Comparison of ENCODE assay signal across 8 mouse cellular contexts in the genomic region with DNA sequence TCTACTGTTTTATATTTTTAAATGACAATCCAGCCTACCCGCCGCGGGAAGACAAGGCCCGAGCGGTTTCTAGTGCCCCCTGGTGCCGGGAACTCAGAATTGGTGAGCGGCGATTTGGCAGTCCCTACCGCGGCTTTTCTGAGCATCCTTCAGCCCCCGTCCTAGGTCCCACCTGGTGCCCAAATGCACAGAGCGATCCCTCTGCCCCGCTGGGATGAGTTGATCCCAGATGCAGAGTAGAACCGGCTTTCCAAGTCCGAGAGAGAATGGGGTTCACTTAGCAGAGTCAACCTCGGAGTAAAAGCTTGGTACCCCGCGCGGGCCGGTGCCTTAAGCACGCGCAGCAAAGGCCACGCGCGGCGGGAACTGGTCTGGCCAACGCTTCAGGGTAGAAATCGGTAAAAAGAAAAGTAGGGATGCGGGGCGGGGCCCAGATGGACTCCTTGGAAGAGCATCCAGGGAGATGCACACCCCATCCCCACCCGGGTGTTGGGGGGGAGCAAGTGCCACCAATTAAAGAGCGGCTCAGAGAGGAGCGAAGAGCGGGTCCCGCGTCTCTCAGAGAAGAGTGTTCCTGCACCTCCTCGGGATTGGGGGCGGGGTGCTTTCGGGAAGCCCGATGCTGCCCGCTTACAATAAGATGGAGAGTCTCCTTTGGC. TPM values are rescaled to one million over a fixed set of nuclear protein-coding genes. Genes with fewer than 3 reads are reported as not detected.
DNase-seq lines count a peak whose midpoint lies in the region; ATAC-seq and TF ChIP-seq lines count a peak whose summit lies in the region.

No protein-coding gene starts in this region.

- TF ChIP-seq CTCF in MEL (IDR thresholded peaks at IDR 0.05 in 2 of 3, conservative IDR thresholded peaks at IDR 0.05 in 1 of 3; ENCODE audit: control insufficient read depth in 1 of 3, insufficient read depth in 1 of 3, low read depth in 2 of 3, low read length in 3 of 3, poor library complexity in 1 of 3, severe bottlenecking in 1 of 3) = peak in 1 of 3 experiments; percentile 26; a peak in 1 of 6 replicates
- peak; percentile 76 for TF ChIP-seq CTCF in lung, embryonic 14.5 days (IDR thresholded peaks at IDR 0.05; ENCODE audit: low read depth)

- H3K4me3 ChIP-seq in MEL (ENCODE audit: control insufficient read depth in 1 of 2, insufficient read depth in 1 of 2, low read depth in 2 of 2, low read length in 2 of 2) = no peak overlapping the region
- peak overlapping the region; percentile 41 for H3K4me3 ChIP-seq in forebrain, embryonic 12.5 days (replicated peaks)
- peak overlapping the region; percentile 51 for H3K4me3 ChIP-seq in heart, embryonic 15.5 days
- H3K4me3 ChIP-seq in lung, embryonic 14.5 days (ENCODE audit: low read depth, low read length) = peak overlapping the region; percentile 43

- no peaks in the 10 kb centered on the region for H3K27me3 ChIP-seq in MEL (ENCODE audit: control insufficient read depth in 1 of 2, insufficient read depth in 2 of 2, low read length in 2 of 2)
- peaks cover 99% of the 10 kb centered on the region for H3K27me3 ChIP-seq in forebrain, embryonic 12.5 days
- peaks cover 97% of the 10 kb centered on the region for H3K27me3 ChIP-seq in heart, embryonic 15.5 days
- peaks cover 99% of the 10 kb centered on the region for H3K27me3 ChIP-seq in lung, embryonic 14.5 days (ENCODE audit: insufficient read depth, low read length)

- H3K9me3 ChIP-seq in MEL (replicated peaks; ENCODE audit: insufficient read depth, low read length) = no peaks in the 10 kb centered on the region
- H3K9me3 ChIP-seq in forebrain, embryonic 12.5 days = no peaks in the 10 kb centered on the region
- no peaks in the 10 kb centered on the region for H3K9me3 ChIP-seq in heart, embryonic 15.5 days (replicated peaks)
- H3K9me3 ChIP-seq in lung, embryonic 14.5 days (ENCODE audit: low read depth, low read length) = no peaks in the 10 kb centered on the region

- under 1% methylated on average over 41 of the region's 41 CpGs for WGBS in forebrain, embryonic 12.5 days
- under 1% methylated on average over 41 of the region's 41 CpGs for WGBS in heart, embryonic 15.5 days
- under 1% methylated on average over 41 of the region's 41 CpGs for WGBS in lung, embryonic 14.5 days

- TF ChIP-seq POLR2A in MEL (IDR thresholded peaks at IDR 0.05; ENCODE audit: control insufficient read depth in 1 of 2, insufficient read depth in 1 of 2, low read depth in 1 of 2, low read length in 2 of 2, poor library complexity in 1 of 2) = no peak

- H3K4me1 ChIP-seq in MEL (ENCODE audit: control insufficient read depth in 1 of 2, insufficient read depth in 2 of 2, low read length in 2 of 2) = no peaks in the 10 kb centered on the region
- peaks cover 45% of the 10 kb centered on the region for H3K4me1 ChIP-seq in forebrain, embryonic 12.5 days
- H3K4me1 ChIP-seq in heart, embryonic 15.5 days (replicated peaks) = peaks cover 47% of the 10 kb centered on the region
- H3K4me1 ChIP-seq in lung, embryonic 14.5 days (ENCODE audit: insufficient read depth) = no peaks in the 10 kb centered on the region

- H3K9ac ChIP-seq in MEL (ENCODE audit: control insufficient read depth, low read depth, low read length, poor library complexity, severe bottlenecking) = no peak overlapping the region
- H3K9ac ChIP-seq in forebrain, embryonic 12.5 days = peak overlapping the region; percentile 40
- no peak overlapping the region for H3K9ac ChIP-seq in heart, embryonic 15.5 days
- peak overlapping the region; percentile 11; the same call in 1 of the 2 replicates for H3K9ac ChIP-seq in lung, embryonic 14.5 days

- H3K79me2 ChIP-seq in MEL (ENCODE audit: control insufficient read depth, insufficient read depth, low read length, poor library complexity) = no peaks in the 10 kb centered on the region

- TF ChIP-seq EP300 in MEL (IDR thresholded peaks at IDR 0.05; ENCODE audit: low read depth in 1 of 2, low read length in 2 of 2) = no peak

- no peak overlapping the region for H3K27ac ChIP-seq in MEL (ENCODE audit: control insufficient read depth, low read depth, low read length)
- no peak overlapping the region for H3K27ac ChIP-seq in forebrain, embryonic 12.5 days
- H3K27ac ChIP-seq in heart, embryonic 15.5 days = no peak overlapping the region
- no peak overlapping the region for H3K27ac ChIP-seq in lung, embryonic 14.5 days (ENCODE audit: low read depth)

- ATAC-seq in forebrain, embryonic 12.5 days (ENCODE audit: low FRiP score) = peak; percentile 73
- ATAC-seq in heart, embryonic 15.5 days (replicated peaks; ENCODE audit: insufficient number of reproducible peaks, insufficient read depth, low FRiP score, low read depth) = no peak
- ATAC-seq in lung, embryonic 14.5 days (ENCODE audit: insufficient read depth) = peak; percentile 44
- no peak for ATAC-seq in erythroblast, adult 5-6 weeks (replicated peaks; ENCODE audit: low FRiP score, poor library complexity, severe bottlenecking)

- no peak; the same call in 1 of the 2 replicates for TF ChIP-seq RAD21 in MEL (IDR thresholded peaks at IDR 0.05; ENCODE audit: low read depth, low read length)

- DNase-seq in MEL (ENCODE audit: low read depth, low spot score) = no peak
- DNase-seq in c-Kit-positive CD71-negative TER-119-negative erythroid progenitor cells, embryonic 14.5 days (ENCODE audit: low read depth) = peak; percentile 25
- DNase-seq in layer of hippocampus, adult 18-20 months (ENCODE audit: low spot score in 2 of 2) = peak; percentile 72 to 88
- peak; percentile 93 for DNase-seq in lung, embryonic 14.5 days
- peak; percentile 84 for DNase-seq in retina, embryonic 14.5 days (ENCODE audit: low spot score)

- peak overlapping the region; percentile 72 for H3K4me2 ChIP-seq in forebrain, embryonic 12.5 days
- peak overlapping the region; percentile 95 for H3K4me2 ChIP-seq in heart, embryonic 15.5 days
- H3K4me2 ChIP-seq in lung, embryonic 14.5 days = peak overlapping the region; percentile 84

- no peaks in the 10 kb centered on the region for H3K36me3 ChIP-seq in MEL (ENCODE audit: control insufficient read depth in 1 of 2, insufficient read depth in 2 of 2, low read length in 2 of 2)
- no peaks in the 10 kb centered on the region for H3K36me3 ChIP-seq in forebrain, embryonic 12.5 days (replicated peaks)
- H3K36me3 ChIP-seq in heart, embryonic 15.5 days = no peaks in the 10 kb centered on the region
- no peaks in the 10 kb centered on the region for H3K36me3 ChIP-seq in lung, embryonic 14.5 days (ENCODE audit: insufficient read depth)

TF ChIP-seq in MEL, 35 proteins besides CTCF, POLR2A, EP300 and RAD21:
- TF ChIP-seq SMC3 (IDR thresholded peaks at IDR 0.05; ENCODE audit: low read depth, low read length) (0 out of 2 replicates have a peak, but pooled peaks have one; percentile 13), TAL1 (IDR thresholded peaks at IDR 0.05; ENCODE audit: low read length) (no peak), MYB (IDR thresholded peaks at IDR 0.05; ENCODE audit: low read depth, low read length) (no peak)

RNA-seq across cellular contexts. Expression of a gene that starts 2.4 kb away (rescaled TPM):
- not detected in 2 replicates for total RNA-seq in MEL (2012; rRNA removed)
- polyA plus RNA-seq in MEL (2012; ENCODE audit: insufficient read depth in 1 of 2, insufficient read length in 2 of 2, low read depth in 1 of 2, low replicate concordance in 2 of 2, missing spikeins in 1 of 2) = not detected
- 0.14 and 0.28 TPM in 2 replicates for polyA plus RNA-seq in forebrain, embryonic 12.5 days (2016; fragmentation: Nextera tagmentation; extraction: Ambion mirVana)
- polyA plus RNA-seq in heart, embryonic 15.5 days (2015; fragmentation: Nextera tagmentation; extraction: Ambion mirVana) = 0.16 and 0.21 TPM in 2 replicates
- total RNA-seq in layer of hippocampus, adult 18-20 months (2021) = under 1 TPM; 0.20 TPM
- polyA plus RNA-seq in lung, embryonic 14.5 days (2014; fragmentation: Nextera tagmentation; extraction: Ambion mirVana) = 0.05 TPM in 1 of 2 replicates, not detected in the other
- total RNA-seq in erythroblast, adult 5-6 weeks (2015; ENCODE audit: low replicate concordance) = not detected in 2 replicates
- not detected in 2 replicates for total RNA-seq in erythroblast, adult 5-6 weeks (2017; ENCODE audit: low replicate concordance)

Comparison
In these comparisons a context has a peak if more than half of its experiments do, and no peak if none do; other contexts are left out.
1. H3K4me3 ChIP-seq: peak in forebrain, embryonic 12.5 days (single experiment), heart, embryonic 15.5 days (single experiment) and lung, embryonic 14.5 days (single experiment); none in MEL (0 of 2).
2. H3K9ac ChIP-seq: peak in forebrain, embryonic 12.5 days (single experiment) and lung, embryonic 14.5 days (single experiment); none in MEL (single experiment) and heart, embryonic 15.5 days (single experiment).
3. ATAC-seq: peak in forebrain, embryonic 12.5 days (single experiment) and lung, embryonic 14.5 days (single experiment); none in heart, embryonic 15.5 days (single experiment) and erythroblast, adult 5-6 weeks (single experiment).
4. Peak in every context shown above with its lines, with median percentiles within 50 percentile points of each other: H3K4me2 ChIP-seq.